Mouse (Mus musculus) kidney, embryonic 14.5 days (tissue): Measurements from ENCODE around the gene Gm17019. TPM values are rescaled to one million over a fixed set of nuclear protein-coding genes. Genes with fewer than 3 reads are reported as not detected.

Experiments
- polyA plus RNA-seq: library from polyadenylated mRNA; unstranded; fragments of >200 nt; fragmentation: Nextera tagmentation; extraction: Ambion mirVana; gene quantifications from 2 replicates; pipeline ENCODE4 v1.2.1, GENCODE M21; 2014

Gm17019 gene
- polyA plus RNA-seq, 1 experiment from 2014 or later: not detected

Other genes starting within 250 kb of the Gm17019 start
- gene Gm9758, start 118.1 kb downstream of the Gm17019 start, polyA plus RNA-seq: not detected in 2 replicates
- gene Speer4e, start 94.6 kb downstream of the Gm17019 start, polyA plus RNA-seq: not detected in 2 replicates
- not detected in 2 replicates for gene Gm10354, start 54.1 kb downstream of the Gm17019 start, polyA plus RNA-seq